Mouse (Mus musculus) CH12.LX (cell line): ENCODE measurements around the gene Mfsd14a. TPM values are rescaled to one million over a fixed set of nuclear protein-coding genes. Genes with fewer than 3 reads are reported as not detected.

ENCODE experiments used
- DNase-seq: peaks from one replicate; pipeline ENCODE4 v3.0.0-alpha.2; 2013; ENCODE audit errors: extremely low read depth
- H3K27ac ChIP-seq: 2 replicates; pipeline ENCODE4 v1.5.1; 2012; ENCODE audit warnings: low read depth, mild to moderate bottlenecking, control low read depth, moderate library complexity; ENCODE audit not compliant: insufficient read depth
- H3K27me3 ChIP-seq: replicated peaks from 2 replicates; pipeline ENCODE3; 2012; ENCODE audit warnings: inconsistent platforms
- H3K36me3 ChIP-seq, 2 experiments: replicated peaks in 1 of 2; 2 replicates each; pipeline versions ENCODE3 to v1.6.1; 2012; ENCODE audit warnings: inconsistent platforms in 1 of 2, low read length in 1 of 2, mild to moderate bottlenecking in 1 of 2, mixed read lengths in 1 of 2, moderate library complexity in 1 of 2; ENCODE audit not compliant: control insufficient read depth in 1 of 2, insufficient read depth in 1 of 2
- H3K4me1 ChIP-seq, 2 experiments: 2 replicates each; pipeline ENCODE4 v1.6.1; 2012; ENCODE audit warnings: inconsistent platforms in 1 of 2, moderate library complexity in 1 of 2; ENCODE audit not compliant: insufficient read depth in 2 of 2, control insufficient read depth in 1 of 2
- H3K4me2 ChIP-seq: 2 replicates; pipeline ENCODE4 v1.6.1; 2012; ENCODE audit warnings: low read depth, mild to moderate bottlenecking, control low read depth; ENCODE audit not compliant: poor library complexity, insufficient read depth, severe bottlenecking
- H3K4me3 ChIP-seq, 3 experiments: fragments of 150-350 bp in 1 of 3; sonication (generic) in 1 of 3; replicated peaks in 1 of 3; 2 replicates each; pipeline versions ENCODE3 to v1.5.1; 2011 to 2012; ENCODE audit warnings: low read depth in 2 of 3, low read length in 2 of 3, mild to moderate bottlenecking in 2 of 3, moderate library complexity in 2 of 3, control low read depth in 1 of 3, improper control_type of control experiment in 1 of 3, inconsistent platforms in 1 of 3, mixed read lengths in 1 of 3; ENCODE audit not compliant: poor library complexity in 1 of 3
- H3K79me2 ChIP-seq: replicated peaks from 2 replicates; pipeline ENCODE4 v1.6.1; 2012; ENCODE audit warnings: mild to moderate bottlenecking, moderate library complexity; ENCODE audit not compliant: control insufficient read depth, poor library complexity, insufficient read depth, severe bottlenecking; ENCODE audit errors: extremely low read depth
- H3K9ac ChIP-seq: 2 replicates; pipeline ENCODE4 v1.6.1; 2012; ENCODE audit warnings: low read depth, mild to moderate bottlenecking, control low read depth, moderate library complexity; ENCODE audit not compliant: insufficient read depth
- H3K9me3 ChIP-seq: replicated peaks from 2 replicates; pipeline ENCODE3; 2012; ENCODE audit warnings: low read length, inconsistent platforms, mixed read lengths
- BHLHE40 ChIP-seq: IDR thresholded peaks from 2 replicates; pipeline ENCODE4 v1.6.1; 2011; ENCODE audit warnings: mild to moderate bottlenecking, low read depth, low read length, improper control_type of control experiment
- CHD1 ChIP-seq: IDR thresholded peaks from 2 replicates; pipeline ENCODE4 v1.6.1; 2012; ENCODE audit warnings: low read depth, low read length, improper control_type of control experiment, inconsistent platforms
- CHD2 ChIP-seq: IDR thresholded peaks from 2 replicates; pipeline ENCODE4 v1.6.1; 2011; ENCODE audit warnings: low read length, improper control_type of control experiment
- E2F4 ChIP-seq: IDR thresholded peaks from 2 replicates; pipeline ENCODE4 v1.6.1; 2011; ENCODE audit warnings: low read depth, low read length, improper control_type of control experiment; ENCODE audit not compliant: insufficient replicate concordance
- EP300 ChIP-seq: IDR thresholded peaks from 2 replicates; pipeline ENCODE4 v1.6.1; 2011; ENCODE audit warnings: low read length, improper control_type of control experiment
- ETS1 ChIP-seq: conservative IDR thresholded peaks from 2 replicates; pipeline ENCODE4 v1.6.1; 2012; ENCODE audit warnings: low read depth, mild to moderate bottlenecking, inconsistent platforms, low read length, improper control_type of control experiment, moderate library complexity
- GABPA ChIP-seq: IDR thresholded peaks from 2 replicates; pipeline ENCODE4 v1.6.1; 2012; ENCODE audit warnings: low read depth, low read length, improper control_type of control experiment, inconsistent platforms; ENCODE audit not compliant: insufficient replicate concordance
- HCFC1 ChIP-seq: IDR thresholded peaks from 2 replicates; pipeline ENCODE4 v1.6.1; 2012; ENCODE audit warnings: low read depth, mild to moderate bottlenecking, inconsistent platforms, low read length, improper control_type of control experiment
- IRF4 ChIP-seq: IDR thresholded peaks from 2 replicates; pipeline ENCODE4 v1.6.1; 2014; ENCODE audit warnings: low read depth, mild to moderate bottlenecking, inconsistent platforms, low read length, improper control_type of control experiment
- JUND ChIP-seq: conservative IDR thresholded peaks from 2 replicates; pipeline ENCODE4 v1.6.1; 2011; ENCODE audit warnings: low read depth, low read length, improper control_type of control experiment
- KAT2A ChIP-seq: IDR thresholded peaks from 2 replicates; pipeline ENCODE4 v1.6.1; 2012; ENCODE audit warnings: low read length, improper control_type of control experiment, inconsistent platforms; ENCODE audit not compliant: insufficient replicate concordance
- MAFK ChIP-seq: IDR thresholded peaks from 2 replicates; pipeline ENCODE4 v1.6.1; 2011; ENCODE audit warnings: low read length, improper control_type of control experiment; ENCODE audit not compliant: insufficient replicate concordance
- MEF2A ChIP-seq: IDR thresholded peaks from 2 replicates; pipeline ENCODE4 v1.6.1; 2014; ENCODE audit warnings: low read depth, mild to moderate bottlenecking, inconsistent platforms, low read length, improper control_type of control experiment, borderline replicate concordance
- MXI1 ChIP-seq: IDR thresholded peaks from 2 replicates; pipeline ENCODE4 v1.6.1; 2011; ENCODE audit warnings: mild to moderate bottlenecking, low read depth, low read length, improper control_type of control experiment
- MYC ChIP-seq: IDR thresholded peaks from 2 replicates; pipeline ENCODE4 v1.6.1; 2011; ENCODE audit warnings: low read depth, mild to moderate bottlenecking, improper control_type of control experiment, low read length
- NRF1 ChIP-seq: IDR thresholded peaks from 2 replicates; pipeline ENCODE4 v1.6.1; 2014; ENCODE audit warnings: low read depth, mild to moderate bottlenecking, inconsistent platforms, low read length, improper control_type of control experiment, moderate library complexity
- PAX5 ChIP-seq: IDR thresholded peaks from 2 replicates; pipeline ENCODE4 v1.6.1; 2012; ENCODE audit warnings: low read length, inconsistent platforms, mixed read lengths
- POLR2A ChIP-seq: IDR thresholded peaks from 2 replicates; pipeline ENCODE4 v1.6.1; 2011; ENCODE audit warnings: low read depth, mild to moderate bottlenecking, improper control_type of control experiment, low read length
- RAD21 ChIP-seq: IDR thresholded peaks from 2 replicates; pipeline ENCODE4 v1.6.1; 2011; ENCODE audit warnings: low read depth, mild to moderate bottlenecking, low read length, improper control_type of control experiment, moderate library complexity
- SIN3A ChIP-seq: IDR thresholded peaks from 2 replicates; pipeline ENCODE4 v1.6.1; 2012; ENCODE audit warnings: low read length, improper control_type of control experiment, inconsistent platforms
- SMC3 ChIP-seq: IDR thresholded peaks from 2 replicates; pipeline ENCODE4 v1.6.1; 2011; ENCODE audit warnings: low read depth, low read length, improper control_type of control experiment
- TBP ChIP-seq: conservative IDR thresholded peaks from 2 replicates; pipeline ENCODE4 v1.6.1; 2011; ENCODE audit warnings: low read depth, low read length, improper control_type of control experiment
- USF2 ChIP-seq: conservative IDR thresholded peaks from 2 replicates; pipeline ENCODE4 v1.6.1; 2011; ENCODE audit warnings: low read depth, low read length, improper control_type of control experiment
- dilution Hi-C: fragments of 300-500 bp; cut with MboI; formaldehyde crosslinking; loops from 2 replicates; pipeline ENCODE4 v1.14.3; 2020; ENCODE audit warnings: low sequenced_read_pairs; ENCODE audit not compliant: extremely low pct_unique_long_range_greater_than_20kb, extremely low pct_ligation_motif_present
- in situ Hi-C: fragments of 300-500 bp; cut with MboI; formaldehyde crosslinking; loops from 3 replicates; pipeline ENCODE4 v1.14.3; 2019; ENCODE audit warnings: low sequenced_read_pairs, low pct_ligation_motif_present, low pct_unique_long_range_greater_than_20kb, mixed read lengths
- polyA plus RNA-seq: library from polyadenylated mRNA; unstranded; fragments of >175 nt; gene quantifications from 2 replicates; pipeline ENCODE4 v1.2.1, GENCODE M21; 2012; ENCODE audit warnings: low read depth; ENCODE audit not compliant: insufficient read length
- total RNA-seq, 2 experiments: library from RNA; depleted of rRNA; stranded (reverse); fragments of 300-350 nt in 1 of 2; fragments of >200 nt in 1 of 2; gene quantifications; 2 replicates each; pipeline ENCODE4 v1.2.3; 2012 to 2014

Gene Mfsd14a
- total and polyA plus RNA-seq, 3 experiments: 27.0 to 70.4 (median 45.9) TPM

DNA sequence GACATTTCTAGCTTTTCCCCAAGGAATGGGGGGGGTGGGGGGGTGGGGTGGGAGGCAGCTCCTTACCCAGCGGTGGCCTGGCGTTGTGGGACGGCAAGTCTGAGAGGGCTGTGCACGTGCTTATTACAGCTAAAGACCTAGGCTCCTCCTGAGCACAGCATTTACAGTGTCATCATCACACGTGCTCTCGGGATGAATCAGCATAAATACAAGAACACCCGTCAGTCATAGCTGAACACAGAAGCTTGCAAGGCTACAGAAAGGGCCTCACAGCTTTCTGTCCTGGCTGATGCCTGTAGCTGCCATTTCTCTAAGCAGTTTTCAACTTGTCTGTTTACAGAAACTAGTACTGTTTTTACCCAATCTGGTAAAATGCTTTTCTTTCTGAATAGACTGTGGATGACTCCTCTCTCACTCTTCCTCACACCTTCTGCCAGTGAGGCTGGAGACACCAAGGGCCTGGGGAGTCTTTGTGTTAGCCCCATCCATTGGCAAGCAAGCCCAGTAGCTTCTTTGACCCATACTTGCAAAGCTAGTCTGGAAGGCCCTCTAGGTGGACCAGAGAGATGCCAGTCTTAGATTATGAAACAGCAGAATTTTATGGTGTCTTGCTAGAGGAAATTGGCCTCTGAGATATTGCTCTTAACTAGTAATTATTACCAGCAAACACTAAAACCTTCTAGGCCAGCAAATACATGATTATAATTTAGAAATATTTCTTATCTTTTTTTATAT is 41.7 kb downstream of the Mfsd14a start (continued):
- TF ChIP-seq MAFK (peak; percentile 76; the same call in 1 of the 2 replicates), HCFC1 (no peak), E2F4 (no peak), CHD2 (no peak), JUND (no peak), TBP (no peak), GABPA (no peak), POLR2A (no peak), SIN3A (peak; percentile 36; the same call in 1 of the 2 replicates), RAD21 (no peak), MEF2A (no peak)

GRCm38 (mm10) chr3:116618855-116619254 is 43.6 kb downstream of the Mfsd14a start:
- Histone ChIP-seq H3K79me2 (no peaks in the 10 kb centered on the region), H3K27ac (no peak overlapping the region), H3K4me1 (peaks cover 2 to 5% of the 10 kb centered on the region in 2 experiments; a peak in 1 of 4 replicates), H3K36me3 (peaks cover 28 to 75% of the 10 kb centered on the region in 2 experiments), H3K9me3 (no peaks in the 10 kb centered on the region), H3K27me3 (no peaks in the 10 kb centered on the region), H3K9ac (no peak overlapping the region), H3K4me2 (no peak overlapping the region), H3K4me3 (no peak overlapping the region)
- dilution Hi-C loops: no loop called here
- in situ Hi-C loops: no loop called here
- TF ChIP-seq EP300: no peak
- no peak for TF ChIP-seq MYC
- no peak for TF ChIP-seq HCFC1
- no peak for TF ChIP-seq MAFK
- no peak for TF ChIP-seq CHD2
- DNase-seq: no peak

DNA sequence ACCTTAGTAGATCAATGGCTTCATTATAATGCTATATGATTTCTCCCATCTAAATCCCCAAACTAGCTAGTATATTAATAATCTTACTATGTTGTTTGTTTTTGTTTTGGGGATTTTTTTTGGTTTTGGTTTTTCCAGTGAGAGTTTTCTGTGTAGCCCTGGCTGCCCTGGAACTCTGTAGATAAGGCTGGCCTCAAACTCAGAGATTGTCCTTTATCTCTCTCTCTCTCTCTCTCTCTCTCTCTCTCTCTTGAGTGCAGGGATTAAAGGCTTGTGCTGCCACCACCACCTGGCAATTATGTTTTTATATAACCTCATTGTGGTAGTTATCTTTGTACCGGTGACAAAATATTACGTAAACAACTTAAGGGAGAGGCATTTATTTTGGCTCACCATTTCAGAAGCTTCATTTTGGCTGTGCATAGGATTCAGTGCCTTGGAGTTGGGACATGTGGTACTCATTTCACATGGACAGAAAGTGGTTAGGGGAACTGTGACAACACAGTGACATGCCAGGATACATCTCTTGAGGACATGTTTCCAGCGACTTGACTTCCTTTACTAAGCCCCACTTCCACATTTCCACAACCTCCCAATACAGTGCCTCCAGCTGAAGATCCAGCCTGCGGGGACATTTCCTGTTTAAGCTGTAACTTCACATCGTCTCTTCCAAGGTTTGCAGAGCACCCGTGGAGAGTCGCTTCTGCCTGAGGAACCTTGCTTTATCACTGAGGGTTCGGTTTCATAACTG is 47.0 kb downstream of the Mfsd14a start:
- peaks cover 34 to 70% of the 10 kb centered on the region in 2 experiments for H3K36me3 ChIP-seq

More for the DNA sequence above, 47.0 kb downstream of the Mfsd14a start:
- H3K9me3 ChIP-seq: no peaks in the 10 kb centered on the region
- no peak overlapping the region for H3K9ac ChIP-seq
- no peaks in the 10 kb centered on the region for H3K27me3 ChIP-seq
- dilution Hi-C loops: no loop called here
- no peaks in the 10 kb centered on the region for H3K79me2 ChIP-seq
- H3K27ac ChIP-seq: no peak overlapping the region
- in situ Hi-C loops: no loop called here
- H3K4me3 ChIP-seq: no peak overlapping the region
- peaks cover 0 to 2% of the 10 kb centered on the region in 2 experiments; a peak in 1 of 4 replicates for H3K4me1 ChIP-seq
- no peak for DNase-seq
- no peak for TF ChIP-seq USF2
- TF ChIP-seq EP300: no peak
- TF ChIP-seq SMC3: no peak
- no peak for TF ChIP-seq ETS1
- TF ChIP-seq KAT2A: no peak
- no peak for TF ChIP-seq MAFK
- TF ChIP-seq CHD2: no peak
- no peak for TF ChIP-seq BHLHE40
- TF ChIP-seq TBP: no peak
- no peak for TF ChIP-seq NRF1
- no peak for TF ChIP-seq MXI1
- TF ChIP-seq POLR2A: no peak
- no peak for TF ChIP-seq CHD1
- TF ChIP-seq MYC: no peak
- TF ChIP-seq JUND: no peak
- TF ChIP-seq IRF4: no peak
- TF ChIP-seq MEF2A: no peak
- TF ChIP-seq PAX5: no peak
- TF ChIP-seq, all 38 proteins: peak for 0
- no peak overlapping the region for H3K4me2 ChIP-seq
